Comparison of ENCODE assay signal across 8 mouse cellular contexts in genomic region chr2:69635064-69635701, GRCm38 (mm10). TPM values are rescaled to one million over a fixed set of nuclear protein-coding genes. Genes with fewer than 3 reads are reported as not detected.
DNase-seq lines count a peak whose midpoint lies in the region; ATAC-seq and TF ChIP-seq lines count a peak whose summit lies in the region.

No protein-coding gene starts in this region.

- WGBS in forebrain, embryonic 12.5 days: 12% methylated on average over 11 of the region's 11 CpGs
- WGBS in hindbrain, embryonic 16.5 days: 10% methylated on average over 11 of the region's 11 CpGs
- WGBS in limb, embryonic 12.5 days: 12% methylated on average over 11 of the region's 11 CpGs
- 11% methylated on average over 11 of the region's 11 CpGs for WGBS in midbrain, embryonic 12.5 days
- 8% methylated on average over 11 of the region's 11 CpGs for WGBS in stomach, embryonic 15.5 days

- H3K4me3 ChIP-seq in testis, adult 2 months (ENCODE audit: control insufficient read depth, low read depth, low read length): peak overlapping the region; percentile 19; the same call in 1 of the 2 replicates
- peak overlapping the region; percentile 31 for H3K4me3 ChIP-seq in forebrain, embryonic 12.5 days (replicated peaks)
- H3K4me3 ChIP-seq in hindbrain, embryonic 16.5 days (ENCODE audit: low read length): peak overlapping the region; percentile 32
- peak overlapping the region; percentile 40 for H3K4me3 ChIP-seq in limb, embryonic 12.5 days (replicated peaks)
- H3K4me3 ChIP-seq in midbrain, embryonic 12.5 days: peak overlapping the region; percentile 28
- H3K4me3 ChIP-seq in stomach, embryonic 15.5 days (replicated peaks): peak overlapping the region; percentile 38

- peaks cover 4% of the 10 kb centered on the region; the same call in 1 of the 2 replicates for H3K4me1 ChIP-seq in testis, adult 2 months (ENCODE audit: control insufficient read depth, insufficient read depth, low read length)
- H3K4me1 ChIP-seq in forebrain, embryonic 12.5 days: 0 out of 2 replicates have a peak, but pooled peaks cover 3% of the 10 kb centered on the region
- no peaks in the 10 kb centered on the region for H3K4me1 ChIP-seq in hindbrain, embryonic 16.5 days (ENCODE audit: control insufficient read depth, insufficient read depth, low read depth, low read length)
- H3K4me1 ChIP-seq in limb, embryonic 12.5 days (replicated peaks): peaks cover 3% of the 10 kb centered on the region; the same call in 1 of the 2 replicates
- no peaks in the 10 kb centered on the region for H3K4me1 ChIP-seq in midbrain, embryonic 12.5 days
- H3K4me1 ChIP-seq in stomach, embryonic 15.5 days: no peaks in the 10 kb centered on the region

- no peaks in the 10 kb centered on the region for H3K27me3 ChIP-seq in testis, adult 2 months (ENCODE audit: control insufficient read depth, insufficient read depth, low read length)
- H3K27me3 ChIP-seq in forebrain, embryonic 12.5 days: peaks cover 6% of the 10 kb centered on the region; the same call in 1 of the 2 replicates
- no peaks in the 10 kb centered on the region for H3K27me3 ChIP-seq in hindbrain, embryonic 16.5 days (replicated peaks; ENCODE audit: control insufficient read depth, insufficient read depth, low read length)
- no peaks in the 10 kb centered on the region; the same call in 1 of the 2 replicates for H3K27me3 ChIP-seq in limb, embryonic 12.5 days
- peaks cover 9% of the 10 kb centered on the region for H3K27me3 ChIP-seq in midbrain, embryonic 12.5 days
- H3K27me3 ChIP-seq in stomach, embryonic 15.5 days (replicated peaks): no peaks in the 10 kb centered on the region

- H3K4me2 ChIP-seq in forebrain, embryonic 12.5 days: peak overlapping the region; percentile 49
- H3K4me2 ChIP-seq in hindbrain, embryonic 16.5 days (ENCODE audit: low read length): peak overlapping the region; percentile 56
- peak overlapping the region; percentile 49 for H3K4me2 ChIP-seq in limb, embryonic 12.5 days
- H3K4me2 ChIP-seq in midbrain, embryonic 12.5 days (replicated peaks): peak overlapping the region; percentile 49
- H3K4me2 ChIP-seq in stomach, embryonic 15.5 days: peak overlapping the region; percentile 46

- peak; percentile 46; the same call in 1 of the 2 replicates for ATAC-seq in forebrain, embryonic 12.5 days (ENCODE audit: low FRiP score)
- no peak; the same call in none of the 2 replicates for ATAC-seq in hindbrain, embryonic 16.5 days
- ATAC-seq in limb, embryonic 12.5 days (ENCODE audit: insufficient number of reproducible peaks, insufficient read depth, low FRiP score, low TSS enrichment, low read depth): 0 out of 2 replicates have a peak, but pooled peaks have one; percentile 52
- ATAC-seq in midbrain, embryonic 12.5 days (ENCODE audit: low FRiP score, low read depth): peak; percentile 38; the same call in 1 of the 2 replicates
- peak; percentile 19; the same call in 1 of the 2 replicates for ATAC-seq in stomach, embryonic 15.5 days (ENCODE audit: insufficient read depth, low FRiP score, low read depth)

- no peaks in the 10 kb centered on the region for H3K36me3 ChIP-seq in testis, adult 2 months (ENCODE audit: control insufficient read depth, insufficient read depth, low read length)
- H3K36me3 ChIP-seq in forebrain, embryonic 12.5 days (replicated peaks): no peaks in the 10 kb centered on the region
- no peaks in the 10 kb centered on the region for H3K36me3 ChIP-seq in hindbrain, embryonic 16.5 days (ENCODE audit: control insufficient read depth, insufficient read depth, low read length)
- H3K36me3 ChIP-seq in limb, embryonic 12.5 days: no peaks in the 10 kb centered on the region
- H3K36me3 ChIP-seq in midbrain, embryonic 12.5 days: no peaks in the 10 kb centered on the region
- no peaks in the 10 kb centered on the region for H3K36me3 ChIP-seq in stomach, embryonic 15.5 days

- no peaks in the 10 kb centered on the region for H3K9me3 ChIP-seq in forebrain, embryonic 12.5 days
- no peaks in the 10 kb centered on the region for H3K9me3 ChIP-seq in hindbrain, embryonic 16.5 days (ENCODE audit: control insufficient read depth, low read length)
- no peaks in the 10 kb centered on the region for H3K9me3 ChIP-seq in limb, embryonic 12.5 days
- no peaks in the 10 kb centered on the region for H3K9me3 ChIP-seq in midbrain, embryonic 12.5 days
- H3K9me3 ChIP-seq in stomach, embryonic 15.5 days: no peaks in the 10 kb centered on the region

- no peak for DNase-seq in testis, postnatal 14 days (ENCODE audit: low spot score)
- DNase-seq in c-Kit-positive CD71-negative TER-119-negative erythroid progenitor cells, embryonic 14.5 days (ENCODE audit: low read depth): peak; percentile 62

- peak; percentile 25; the same call in 1 of the 2 replicates for TF ChIP-seq CTCF in testis, adult 2 months (IDR thresholded peaks at IDR 0.05; ENCODE audit: control insufficient read depth, insufficient read depth, insufficient replicate concordance, low read depth, low read length)

- 0 out of 2 replicates have a peak overlapping the region, but pooled peaks have one; percentile 38 for H3K9ac ChIP-seq in forebrain, embryonic 12.5 days
- H3K9ac ChIP-seq in hindbrain, embryonic 16.5 days (ENCODE audit: low read depth, low read length): peak overlapping the region; percentile 46; the same call in 1 of the 2 replicates
- H3K9ac ChIP-seq in limb, embryonic 12.5 days (replicated peaks): no peak overlapping the region; the same call in 1 of the 2 replicates
- H3K9ac ChIP-seq in midbrain, embryonic 12.5 days (replicated peaks): no peak overlapping the region
- H3K9ac ChIP-seq in stomach, embryonic 15.5 days: no peak overlapping the region

- no peak overlapping the region for H3K27ac ChIP-seq in testis, adult 2 months (ENCODE audit: control insufficient read depth, insufficient read depth, low read depth, low read length)
- H3K27ac ChIP-seq in forebrain, embryonic 12.5 days: no peak overlapping the region
- H3K27ac ChIP-seq in hindbrain, embryonic 16.5 days (ENCODE audit: low read depth, low read length): no peak overlapping the region
- no peak overlapping the region for H3K27ac ChIP-seq in limb, embryonic 12.5 days
- H3K27ac ChIP-seq in midbrain, embryonic 12.5 days (replicated peaks): no peak overlapping the region
- no peak overlapping the region for H3K27ac ChIP-seq in stomach, embryonic 15.5 days

- no peak for TF ChIP-seq POLR2A in testis, adult 2 months (IDR thresholded peaks at IDR 0.05; ENCODE audit: control insufficient read depth, low read depth, low read length)

RNA-seq across cellular contexts. Expression of gene Bbs5, which starts 11.8 kb away (rescaled TPM):
- polyA plus RNA-seq in testis, adult 2 months (2012; rRNA removed): 43.0 and 47.2 TPM in 2 replicates
- polyA plus RNA-seq in forebrain, embryonic 12.5 days (2016; fragmentation: Nextera tagmentation; extraction: Ambion mirVana): 15.9 and 16.8 TPM in 2 replicates
- polyA plus RNA-seq in hindbrain, embryonic 16.5 days (2015; fragmentation: Nextera tagmentation; extraction: Ambion mirVana): 26.1 and 28.3 TPM in 2 replicates
- 22.4 and 25.6 TPM in 2 replicates for polyA plus RNA-seq in limb, embryonic 12.5 days (2016; fragmentation: Nextera tagmentation; extraction: Ambion mirVana)
- 18.6 and 21.1 TPM in 2 replicates for polyA plus RNA-seq in midbrain, embryonic 12.5 days (2016; fragmentation: Nextera tagmentation; extraction: Ambion mirVana)
- polyA plus RNA-seq in stomach, embryonic 15.5 days (2015; fragmentation: Nextera tagmentation; extraction: Ambion mirVana): 12.5 and 16.0 TPM in 2 replicates

RNA-seq across cellular contexts. Expression of gene Klhl41, which starts 34.7 kb away (rescaled TPM):
- polyA plus RNA-seq in testis, adult 2 months (2012; rRNA removed): 2.4 and 2.7 TPM in 2 replicates
- polyA plus RNA-seq in forebrain, embryonic 12.5 days (2016; fragmentation: Nextera tagmentation; extraction: Ambion mirVana): 0.24 and 0.37 TPM in 2 replicates
- polyA plus RNA-seq in hindbrain, embryonic 16.5 days (2015; fragmentation: Nextera tagmentation; extraction: Ambion mirVana): 0.08 and 1.6 TPM in 2 replicates
- polyA plus RNA-seq in limb, embryonic 12.5 days (2016; fragmentation: Nextera tagmentation; extraction: Ambion mirVana): 13.9 and 14.7 TPM in 2 replicates
- polyA plus RNA-seq in midbrain, embryonic 12.5 days (2016; fragmentation: Nextera tagmentation; extraction: Ambion mirVana): 0.27 and 0.34 TPM in 2 replicates
- polyA plus RNA-seq in stomach, embryonic 15.5 days (2015; fragmentation: Nextera tagmentation; extraction: Ambion mirVana): 0.24 and 0.86 TPM in 2 replicates

RNA-seq across cellular contexts. Expression of gene Lrp2, which starts 49.3 kb away (rescaled TPM):
- 0.32 and 2.3 TPM in 2 replicates for polyA plus RNA-seq in testis, adult 2 months (2012; rRNA removed)
- polyA plus RNA-seq in forebrain, embryonic 12.5 days (2016; fragmentation: Nextera tagmentation; extraction: Ambion mirVana): 1.5 and 1.8 TPM in 2 replicates
- 0.64 and 0.95 TPM in 2 replicates for polyA plus RNA-seq in hindbrain, embryonic 16.5 days (2015; fragmentation: Nextera tagmentation; extraction: Ambion mirVana)
- not detected in 2 replicates for polyA plus RNA-seq in limb, embryonic 12.5 days (2016; fragmentation: Nextera tagmentation; extraction: Ambion mirVana)
- 5.7 and 6.9 TPM in 2 replicates for polyA plus RNA-seq in midbrain, embryonic 12.5 days (2016; fragmentation: Nextera tagmentation; extraction: Ambion mirVana)
- polyA plus RNA-seq in stomach, embryonic 15.5 days (2015; fragmentation: Nextera tagmentation; extraction: Ambion mirVana): 0.78 and 1.1 TPM in 2 replicates

Comparison
In these comparisons a context has a peak if more than half of its experiments do, and no peak if none do; other contexts are left out.
1. H3K9ac ChIP-seq: peak in forebrain, embryonic 12.5 days (single experiment) and hindbrain, embryonic 16.5 days (single experiment); none in limb, embryonic 12.5 days (single experiment), midbrain, embryonic 12.5 days (single experiment) and stomach, embryonic 15.5 days (single experiment).
2. Peak in every context shown above with its lines, with median percentiles within 50 percentile points of each other: H3K4me3 ChIP-seq and H3K4me2 ChIP-seq.